Mouse (Mus musculus) hindbrain, embryonic 11.5 days (tissue): ENCODE results near the gene Ubap1l. TPM values are rescaled to one million over a fixed set of nuclear protein-coding genes. Genes with fewer than 3 reads are reported as not detected.

Experiments
- ATAC-seq: fragments of 200-750 bp; cut with Nextera tagmentation; 2 replicates; pipeline ENCODE4 v1.8.0; 2017; ENCODE audit warnings: mild to moderate bottlenecking, moderate TSS enrichment, moderate library complexity; ENCODE audit not compliant: low FRiP score
- DNase-seq: peaks from one replicate; pipeline ENCODE4 v3.0.0-alpha.2; 2015; ENCODE audit warnings: low spot score
- H3K27ac ChIP-seq: fragments of 300-500 bp; sonication (generic); 2 replicates; pipeline ENCODE4 v1.5.1; 2014; ENCODE audit warnings: mild to moderate bottlenecking, low read depth, low read length
- H3K27me3 ChIP-seq: fragments of 300-500 bp; sonication (generic); 2 replicates; pipeline ENCODE4 v1.6.1; 2014; ENCODE audit warnings: mild to moderate bottlenecking, low read length, moderate library complexity, mixed read lengths; ENCODE audit not compliant: control insufficient read depth, insufficient read depth
- H3K36me3 ChIP-seq: fragments of 300-500 bp; sonication (generic); 2 replicates; pipeline ENCODE4 v1.6.1; 2014; ENCODE audit warnings: mild to moderate bottlenecking, low read length, moderate library complexity, mixed read lengths; ENCODE audit not compliant: control insufficient read depth, insufficient read depth
- H3K4me1 ChIP-seq: fragments of 300-500 bp; sonication (generic); replicated peaks from 2 replicates; pipeline ENCODE4 v1.6.1; 2014; ENCODE audit warnings: low read length, mixed read lengths; ENCODE audit not compliant: control insufficient read depth, insufficient read depth
- H3K4me2 ChIP-seq: fragments of 300-500 bp; sonication (generic); replicated peaks from 2 replicates; pipeline ENCODE4 v1.6.1; 2014; ENCODE audit warnings: mild to moderate bottlenecking, low read depth, low read length
- H3K4me3 ChIP-seq: fragments of 300-500 bp; sonication (generic); 2 replicates; pipeline ENCODE4 v1.5.1; 2014; ENCODE audit warnings: low read depth, low read length
- H3K9ac ChIP-seq: fragments of 300-500 bp; sonication (generic); 2 replicates; pipeline ENCODE4 v1.6.1; 2014; ENCODE audit warnings: low read depth, low read length
- H3K9me3 ChIP-seq: fragments of 300-500 bp; sonication (generic); 2 replicates; pipeline ENCODE4 v1.6.1; 2016; ENCODE audit warnings: low read length; ENCODE audit not compliant: control insufficient read depth
- WGBS: fragments of 180-500 bp; shearing (Covaris S2); extraction: QIAGEN DNeasy Blood & Tissue Kit; methylation state at CpG from one replicate; pipeline ENCODE4 v1.1.7; 2014; 5-methylcytosine and 5-hydroxymethylcytosine counted together
- polyA plus RNA-seq: library from polyadenylated mRNA; unstranded; fragments of >200 nt; fragmentation: Nextera tagmentation; extraction: Ambion mirVana; gene quantifications from 2 replicates; pipeline ENCODE4 v1.2.1, GENCODE M21; 2014

The Ubap1l gene
- polyA plus RNA-seq, 1 experiment from 2014 or later: 1.6 TPM

GRCm38 (mm10) chr9:65394360-65394759, 33.5 kb downstream of the Ubap1l start:
- 61% methylated on average over 2 of the region's 2 CpGs for WGBS
- Histone ChIP-seq H3K9ac (no peak overlapping the region), H3K4me3 (no peak overlapping the region), H3K4me1 (no peaks in the 10 kb centered on the region; the same call in 1 of the 2 replicates), H3K4me2 (no peak overlapping the region), H3K27me3 (peaks cover 28% of the 10 kb centered on the region), H3K36me3 (no peaks in the 10 kb centered on the region), H3K9me3 (no peaks in the 10 kb centered on the region), H3K27ac (no peak overlapping the region)
- ATAC-seq (no peak), DNase-seq (no peak)

GRCm38 (mm10) chr9:65398279-65398678, 37.4 kb downstream of the Ubap1l start, which contains the start of gene Rasl12:
TSS of gene Rasl12 (plus strand) at chr9:65398506.
- Histone ChIP-seq H3K27ac (no peak within 1 kb of the TSS), H3K4me3 (peak within 1 kb of the TSS; percentile 40), H3K4me1 (no peaks in the 10 kb centered on the region), H3K9me3 (no peaks in the 10 kb centered on the region), H3K27me3 (no peaks in the 10 kb centered on the region), H3K36me3 (no peaks in the 10 kb centered on the region), H3K4me2 (peak within 1 kb of the TSS; percentile 68), H3K9ac (peak within 1 kb of the TSS; percentile 68)
- WGBS: under 1% methylated on average over 23 of the region's 24 CpGs
- DNase-seq (peak; percentile 85), ATAC-seq (peak; percentile 68; the same call in 1 of the 2 replicates)

- Histone ChIP-seq H3K9me3 (no peaks in the 10 kb centered on the region), H3K27me3 (no peaks in the 10 kb centered on the region), H3K4me2 (no peak overlapping the region), H3K36me3 (no peaks in the 10 kb centered on the region), H3K4me1 (no peaks in the 10 kb centered on the region), H3K4me3 (no peak overlapping the region), H3K27ac (no peak overlapping the region), H3K9ac (no peak overlapping the region)
- DNase-seq: no peak
- no peak for ATAC-seq
- 93% methylated on average over 6 of the region's 6 CpGs for WGBS
Observed at GRCm38 (mm10) chr9:65399934-65400333, 39.1 kb downstream of the Ubap1l start.

- ATAC-seq (no peak), DNase-seq (no peak)
- H3K36me3 ChIP-seq: no peaks in the 10 kb centered on the region
- no peaks in the 10 kb centered on the region for H3K4me1 ChIP-seq
- 81% methylated on average over 15 of the region's 15 CpGs for WGBS
- no peak overlapping the region for H3K4me3 ChIP-seq
- no peak overlapping the region for H3K4me2 ChIP-seq
- no peaks in the 10 kb centered on the region for H3K27me3 ChIP-seq
- H3K27ac ChIP-seq: no peak overlapping the region
- H3K9ac ChIP-seq: no peak overlapping the region
- no peaks in the 10 kb centered on the region for H3K9me3 ChIP-seq
Observed at GRCm38 (mm10) chr9:65404331-65405183, 43.7 kb downstream of the Ubap1l start.

GRCm38 (mm10) chr9:65405184-65405449, 44.3 kb downstream of the Ubap1l start:
- Histone ChIP-seq H3K9me3 (no peaks in the 10 kb centered on the region), H3K9ac (no peak overlapping the region), H3K36me3 (no peaks in the 10 kb centered on the region), H3K27ac (no peak overlapping the region), H3K4me1 (no peaks in the 10 kb centered on the region), H3K4me2 (no peak overlapping the region), H3K4me3 (no peak overlapping the region), H3K27me3 (no peaks in the 10 kb centered on the region)
- WGBS: 86% methylated on average over 2 of the region's 2 CpGs
- ATAC-seq (no peak), DNase-seq (no peak)

- 88% methylated on average over 5 of the region's 5 CpGs for WGBS
- Histone ChIP-seq H3K27me3 (no peaks in the 10 kb centered on the region), H3K4me3 (no peak overlapping the region), H3K4me1 (no peaks in the 10 kb centered on the region), H3K27ac (no peak overlapping the region), H3K9ac (no peak overlapping the region), H3K36me3 (no peaks in the 10 kb centered on the region), H3K9me3 (no peaks in the 10 kb centered on the region), H3K4me2 (no peak overlapping the region)
- DNase-seq (no peak), ATAC-seq (no peak)
Observed at GRCm38 (mm10) chr9:65407327-65407726, 46.5 kb downstream of the Ubap1l start.

GRCm38 (mm10) chr9:65407861-65408260, 47.0 kb downstream of the Ubap1l start:
- ATAC-seq: no peak
- DNase-seq: no peak
- 85% methylated on average over 3 of the region's 3 CpGs for WGBS
- Histone ChIP-seq H3K4me1 (no peaks in the 10 kb centered on the region), H3K36me3 (no peaks in the 10 kb centered on the region), H3K4me2 (no peak overlapping the region), H3K9ac (no peak overlapping the region), H3K9me3 (no peaks in the 10 kb centered on the region), H3K27me3 (no peaks in the 10 kb centered on the region), H3K27ac (no peak overlapping the region), H3K4me3 (no peak overlapping the region)

- DNase-seq (no peak), ATAC-seq (no peak)
- no peak overlapping the region for H3K27ac ChIP-seq
- H3K9me3 ChIP-seq: no peaks in the 10 kb centered on the region
- no peak overlapping the region for H3K4me3 ChIP-seq
- H3K27me3 ChIP-seq: no peaks in the 10 kb centered on the region
- H3K4me1 ChIP-seq: no peaks in the 10 kb centered on the region
- H3K9ac ChIP-seq: no peak overlapping the region
- H3K36me3 ChIP-seq: no peaks in the 10 kb centered on the region
- WGBS: 63% methylated on average over 5 of the region's 5 CpGs
- H3K4me2 ChIP-seq: no peak overlapping the region
Observed at GRCm38 (mm10) chr9:65408871-65409295, 48.0 kb downstream of the Ubap1l start.

- Histone ChIP-seq H3K27ac (no peak overlapping the region), H3K27me3 (no peaks in the 10 kb centered on the region), H3K9ac (no peak overlapping the region), H3K4me2 (no peak overlapping the region), H3K4me1 (no peaks in the 10 kb centered on the region), H3K4me3 (no peak overlapping the region), H3K9me3 (no peaks in the 10 kb centered on the region), H3K36me3 (no peaks in the 10 kb centered on the region)
- no peak for DNase-seq
- ATAC-seq: no peak
- 97% methylated on average over 8 of the region's 8 CpGs for WGBS
Observed at GRCm38 (mm10) chr9:65410378-65410777, 49.5 kb downstream of the Ubap1l start.
